Mouse (Mus musculus) bone marrow macrophage, adult 2 months (primary cell): ENCODE data around the gene Commd7. TPM values are rescaled to one million over a fixed set of nuclear protein-coding genes. Genes with fewer than 3 reads are reported as not detected.

Experiments
- H3K27ac ChIP-seq: 2 replicates; pipeline ENCODE4 v1.5.1; 2012; ENCODE audit warnings: low read depth, low read length; ENCODE audit not compliant: insufficient read depth
- H3K4me1 ChIP-seq: 2 replicates; pipeline ENCODE4 v1.6.1; 2012; ENCODE audit warnings: low read length; ENCODE audit not compliant: control insufficient read depth, insufficient read depth
- H3K4me3 ChIP-seq: 2 replicates; pipeline ENCODE4 v1.5.1; 2012; ENCODE audit warnings: mild to moderate bottlenecking, low read length, moderate library complexity; ENCODE audit not compliant: insufficient read depth
- CTCF ChIP-seq: IDR thresholded peaks from 2 replicates; pipeline ENCODE4 v1.5.1; 2012; ENCODE audit warnings: low read depth, mild to moderate bottlenecking, low read length, moderate library complexity
- POLR2A ChIP-seq: IDR thresholded peaks from 2 replicates; pipeline ENCODE4 v1.6.1; 2012; ENCODE audit warnings: mild to moderate bottlenecking, low read depth, low read length, borderline replicate concordance
- polyA plus RNA-seq: library from polyadenylated mRNA; stranded (reverse); fragments of >200 nt; gene quantifications from 2 replicates; pipeline ENCODE4 v1.2.4, GENCODE M21; 2012; ENCODE audit not compliant: missing spikeins, insufficient read depth, insufficient read length

Gene Commd7
- polyA plus RNA-seq, 1 experiment, result 51.6 TPM

GRCm38 (mm10) chr2:153577122-153577521, 55.5 kb downstream of the Commd7 start:
- Histone ChIP-seq H3K4me1 (peaks cover 4% of the 10 kb centered on the region), H3K27ac (no peak overlapping the region), H3K4me3 (no peak overlapping the region)
- no peak for TF ChIP-seq POLR2A
- TF ChIP-seq CTCF, result no peak

GRCm38 (mm10) chr2:153576150-153576549, 56.4 kb downstream of the Commd7 start:
- H3K4me1 ChIP-seq, result peaks cover 4% of the 10 kb centered on the region
- no peak overlapping the region for H3K27ac ChIP-seq
- no peak for TF ChIP-seq POLR2A
- TF ChIP-seq CTCF, result no peak
- no peak overlapping the region for H3K4me3 ChIP-seq

DNA sequence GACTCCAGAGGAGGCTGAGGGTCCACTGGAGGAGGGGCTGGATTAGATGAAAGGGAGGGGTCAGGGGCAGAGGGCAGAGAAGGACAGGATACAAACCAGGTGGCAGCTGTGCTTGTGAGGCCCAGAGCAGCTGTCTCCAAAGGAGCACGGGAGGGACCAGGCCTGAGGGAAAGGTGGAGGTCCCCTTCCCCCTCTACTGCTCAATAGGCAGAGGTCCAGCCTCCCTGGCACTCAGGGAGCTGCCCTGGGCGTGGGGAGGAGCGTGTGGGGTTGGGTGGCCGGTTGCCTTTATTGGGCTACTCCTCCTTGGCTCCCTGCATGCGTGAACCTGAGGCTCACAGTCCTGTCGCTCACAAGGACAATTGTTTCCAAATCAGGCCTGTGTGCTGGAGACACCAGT, 57.0 kb downstream of the Commd7 start:
- no peak for TF ChIP-seq POLR2A
- TF ChIP-seq CTCF, result no peak
- Histone ChIP-seq H3K4me1 (peaks cover 4% of the 10 kb centered on the region), H3K27ac (no peak overlapping the region), H3K4me3 (no peak overlapping the region)

DNA sequence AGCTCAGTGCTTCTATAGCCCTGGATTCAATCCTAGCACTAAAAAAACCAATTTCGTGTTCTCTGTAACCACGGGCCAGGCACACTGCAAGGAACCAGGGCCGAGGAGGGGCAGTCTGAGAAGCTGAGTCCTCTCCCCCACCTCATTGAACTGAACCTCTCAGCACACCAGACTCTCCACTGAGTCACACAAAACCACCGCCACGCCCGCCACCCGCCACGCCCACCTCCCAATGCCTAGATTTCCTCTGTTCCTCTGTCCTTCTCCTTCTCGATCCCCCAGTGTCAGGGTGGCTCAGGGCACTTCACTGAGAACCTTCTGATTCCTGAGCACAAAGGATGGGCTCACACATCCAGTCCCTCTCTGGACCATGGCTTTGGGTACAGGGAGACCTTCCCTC, 59.5 kb downstream of the Commd7 start:
- no peak overlapping the region for H3K27ac ChIP-seq
- H3K4me1 ChIP-seq, result peaks cover 4% of the 10 kb centered on the region
- H3K4me3 ChIP-seq, result no peak overlapping the region
- no peak for TF ChIP-seq CTCF
- TF ChIP-seq POLR2A, result no peak

- no peak for TF ChIP-seq POLR2A
- TF ChIP-seq CTCF, result no peak
- Histone ChIP-seq H3K4me3 (no peak overlapping the region), H3K4me1 (peaks cover 4% of the 10 kb centered on the region), H3K27ac (no peak overlapping the region)
Measured at GRCm38 (mm10) chr2:153568541-153568940, 64.0 kb downstream of the Commd7 start.

GRCm38 (mm10) chr2:153568013-153568412, 64.6 kb downstream of the Commd7 start:
- no peak overlapping the region for H3K4me3 ChIP-seq
- peaks cover 8% of the 10 kb centered on the region for H3K4me1 ChIP-seq
- no peak overlapping the region for H3K27ac ChIP-seq
- TF ChIP-seq POLR2A, result no peak
- TF ChIP-seq CTCF, result no peak

Other genes with a start within 250 kb of the Commd7 start
- gene 4930404H24Rik, start 140.0 kb downstream of the Commd7 start, polyA plus RNA-seq, result not detected in 2 replicates
- gene Nol4l, start 102.8 kb downstream of the Commd7 start, polyA plus RNA-seq, result 15.9 and 19.2 TPM in 2 replicates
- 1.4 and 2.7 TPM in 2 replicates for gene Dnmt3b, start 16.7 kb upstream of the Commd7 start, polyA plus RNA-seq
- gene Dnmt3c, start 63.9 kb upstream of the Commd7 start, polyA plus RNA-seq, result not detected in 2 replicates
- gene Mapre1, start 108.5 kb upstream of the Commd7 start, polyA plus RNA-seq, result 93.2 and 93.8 TPM in 2 replicates
- gene Efcab8, start 147.2 kb upstream of the Commd7 start, polyA plus RNA-seq, result not detected in 2 replicates
- not detected in 2 replicates for gene Sun5, start 238.3 kb upstream of the Commd7 start, polyA plus RNA-seq
- gene Bpifb2, start 242.3 kb upstream of the Commd7 start, polyA plus RNA-seq, result not detected in 2 replicates